Mouse (Mus musculus) liver, postnatal 0 days (tissue): ENCODE measurements around the gene Atxn7l2.

ENCODE experiments used
- CTCF ChIP-seq: sonication (generic); IDR thresholded peaks from 2 replicates; pipeline ENCODE4 v1.5.1; 2016; ENCODE audit warnings: antibody characterized with exemption, low read depth
- EP300 ChIP-seq: IDR thresholded peaks from 2 replicates; pipeline ENCODE4 v1.6.1; 2016; ENCODE audit warnings: antibody characterized with exemption, low read depth, mild to moderate bottlenecking

- TF ChIP-seq CTCF (no peak), EP300 (no peak)
Measured at GRCm38 (mm10) chr3:108226558-108227350, 16.0 kb upstream of the Atxn7l2 start, which contains the start of gene Sypl2.
